Mouse (Mus musculus) lung, embryonic 14.5 days (tissue): ENCODE data around the gene Dennd6b. TPM values are rescaled to one million over a fixed set of nuclear protein-coding genes. Genes with fewer than 3 reads are reported as not detected.

Experiments used
- ATAC-seq: fragments of 200-750 bp; cut with Nextera tagmentation; 2 replicates; pipeline ENCODE4 v1.8.0; 2017; ENCODE audit warnings: mild to moderate bottlenecking, moderate TSS enrichment, moderate library complexity; ENCODE audit not compliant: insufficient read depth
- DNase-seq: peaks from one replicate; pipeline ENCODE4 v3.0.0-alpha.2; 2015
- H3K27ac ChIP-seq: fragments of 300-500 bp; sonication (generic); 2 replicates; pipeline ENCODE4 v1.5.1; 2014; ENCODE audit warnings: low read depth, mild to moderate bottlenecking, moderate library complexity
- H3K27me3 ChIP-seq: fragments of 300-500 bp; sonication (generic); 2 replicates; pipeline ENCODE4 v1.6.1; 2014; ENCODE audit warnings: low read length, control low read depth; ENCODE audit not compliant: insufficient read depth
- H3K36me3 ChIP-seq: fragments of 300-500 bp; sonication (generic); 2 replicates; pipeline ENCODE4 v1.6.1; 2014; ENCODE audit warnings: control low read depth; ENCODE audit not compliant: insufficient read depth
- H3K4me1 ChIP-seq: fragments of 300-500 bp; sonication (generic); 2 replicates; pipeline ENCODE4 v1.6.1; 2014; ENCODE audit warnings: antibody characterized with exemption, control low read depth; ENCODE audit not compliant: insufficient read depth
- H3K4me2 ChIP-seq: fragments of 300-500 bp; sonication (generic); 2 replicates; pipeline ENCODE4 v1.6.1; 2014; ENCODE audit warnings: mild to moderate bottlenecking
- H3K4me3 ChIP-seq: fragments of 300-500 bp; sonication (generic); 2 replicates; pipeline ENCODE4 v1.5.1; 2014; ENCODE audit warnings: low read depth, low read length
- H3K9ac ChIP-seq: fragments of 300-500 bp; sonication (generic); 2 replicates; pipeline ENCODE4 v1.6.1; 2014
- H3K9me3 ChIP-seq: fragments of 300-500 bp; sonication (generic); 2 replicates; pipeline ENCODE4 v1.6.1; 2016; ENCODE audit warnings: low read depth, low read length, control low read depth
- CTCF ChIP-seq: IDR thresholded peaks from 2 replicates; pipeline ENCODE4 v1.5.1; 2016; ENCODE audit warnings: antibody characterized with exemption, low read depth
- WGBS: fragments of 180-500 bp; shearing (Covaris S2); extraction: QIAGEN DNeasy Blood & Tissue Kit; methylation state at CpG from one replicate; pipeline ENCODE4 v1.1.7; 2014; 5-methylcytosine and 5-hydroxymethylcytosine counted together
- microRNA-seq: library from miRNA; unstranded; fragments of <30 nt; microRNA quantifications from one replicate; pipeline ENCODE4, GENCODE M21; 2016; ENCODE audit warnings: borderline number of aligned reads
- polyA plus RNA-seq: library from polyadenylated mRNA; unstranded; fragments of >200 nt; fragmentation: Nextera tagmentation; extraction: Ambion mirVana; gene quantifications from 2 replicates; pipeline ENCODE4 v1.2.1, GENCODE M21; 2014

The Dennd6b gene
- polyA plus RNA-seq, 1 experiment from 2014 or later, result 11.0 TPM

- H3K36me3 ChIP-seq, result no peaks in the 10 kb centered on the region
- H3K4me3 ChIP-seq, result no peak overlapping the region
- 10% methylated on average over 5 of the region's 5 CpGs for WGBS
- H3K4me1 ChIP-seq, result peaks cover 2% of the 10 kb centered on the region
- H3K4me2 ChIP-seq, result peak overlapping the region; percentile 88; the same call in 1 of the 2 replicates
- H3K9ac ChIP-seq, result no peak overlapping the region
- DNase-seq (no peak), ATAC-seq (no peak)
- TF ChIP-seq CTCF, result no peak
- H3K27ac ChIP-seq, result no peak overlapping the region
- H3K9me3 ChIP-seq, result no peaks in the 10 kb centered on the region
- H3K27me3 ChIP-seq, result peaks cover 54% of the 10 kb centered on the region
Observed at GRCm38 (mm10) chr15:89141443-89141842, 54.9 kb downstream of the Dennd6b start.

GRCm38 (mm10) chr15:89140659-89141252 is 55.5 kb downstream of the Dennd6b start, which contains the start of gene Mapk12:
Mapk12 (minus strand) TSS chr15:89140703.
- TF ChIP-seq CTCF, result no peak
- Histone ChIP-seq H3K9me3 (no peaks in the 10 kb centered on the region), H3K27me3 (peaks cover 47% of the 10 kb centered on the region), H3K4me2 (peak within 1 kb of the TSS; percentile 88), H3K4me1 (0 out of 2 replicates have a peak, but pooled peaks cover 2% of the 10 kb centered on the region), H3K27ac (no peak within 1 kb of the TSS), H3K4me3 (peak within 1 kb of the TSS; percentile 53), H3K36me3 (no peaks in the 10 kb centered on the region), H3K9ac (peak within 1 kb of the TSS; percentile 58)
- 2% methylated on average over 21 of the region's 21 CpGs for WGBS
- peak; percentile 49 for DNase-seq
- peak; percentile 67 for ATAC-seq

DNA sequence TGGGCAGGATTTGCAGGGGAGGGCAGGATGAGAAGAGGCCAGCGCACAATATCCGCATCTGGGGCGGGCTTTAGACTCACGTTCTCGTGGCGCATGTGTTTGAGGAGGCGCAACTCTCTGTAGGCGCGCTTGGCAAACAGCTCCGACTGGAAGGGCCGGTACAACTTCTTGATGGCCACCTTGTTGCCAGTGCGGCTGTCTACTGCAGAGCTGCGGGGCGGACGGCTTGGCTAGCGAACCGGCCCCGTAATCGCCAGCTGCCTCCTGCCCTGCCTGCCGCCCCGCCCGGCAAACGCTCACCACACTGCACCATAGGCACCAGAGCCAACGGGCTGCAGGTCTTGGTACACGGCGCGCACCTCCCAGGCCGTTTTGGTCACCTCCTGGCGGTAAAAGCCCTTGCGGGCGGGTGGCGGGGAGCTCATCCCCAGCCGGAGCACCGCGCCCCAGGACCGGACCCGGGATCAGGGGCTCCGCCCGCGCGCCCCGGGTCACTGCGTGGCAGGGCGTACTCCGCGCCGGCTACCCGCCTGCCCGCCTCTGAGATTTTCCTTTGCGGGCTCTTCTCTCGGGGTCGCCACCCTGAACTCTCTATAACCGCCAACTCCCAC is 56.1 kb downstream of the Dennd6b start:
- WGBS, result under 1% methylated on average over 52 of the region's 53 CpGs
- no peaks in the 10 kb centered on the region for H3K36me3 ChIP-seq
- no peaks in the 10 kb centered on the region for H3K9me3 ChIP-seq
- 0 out of 2 replicates have a peak, but pooled peaks cover 2% of the 10 kb centered on the region for H3K4me1 ChIP-seq
- H3K27ac ChIP-seq, result no peak overlapping the region
- peaks cover 41% of the 10 kb centered on the region for H3K27me3 ChIP-seq
- DNase-seq, result peak; percentile 65
- H3K4me2 ChIP-seq, result peak overlapping the region; percentile 88
- ATAC-seq, result peak; percentile 45
- no peak for TF ChIP-seq CTCF
- H3K4me3 ChIP-seq, result peak overlapping the region; percentile 53
- peak overlapping the region; percentile 58 for H3K9ac ChIP-seq

DNA sequence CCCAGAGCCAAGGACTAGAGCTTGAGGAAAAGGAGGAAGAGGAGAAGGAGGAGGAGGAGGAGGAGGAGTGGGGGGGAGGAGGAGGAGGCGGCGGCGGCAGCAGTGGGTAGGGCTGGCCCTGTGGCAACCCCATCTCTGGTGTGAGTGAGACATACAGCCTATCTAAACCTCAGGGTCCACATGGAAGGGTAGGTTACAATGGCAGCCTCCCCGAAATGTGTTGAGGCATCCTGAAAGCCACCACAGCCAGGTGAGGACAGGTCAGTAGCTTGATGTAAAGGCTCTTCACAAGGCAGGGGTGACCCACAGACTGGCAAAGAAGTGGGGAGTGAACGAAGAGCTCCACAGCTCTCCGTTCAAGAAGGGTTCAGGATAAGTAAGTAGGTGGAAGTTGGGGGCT is 57.8 kb downstream of the Dennd6b start:
- 87% methylated on average over 6 of the region's 6 CpGs for WGBS
- Histone ChIP-seq H3K27ac (no peak overlapping the region), H3K27me3 (peaks cover 37% of the 10 kb centered on the region), H3K36me3 (no peaks in the 10 kb centered on the region), H3K9me3 (no peaks in the 10 kb centered on the region), H3K4me2 (no peak overlapping the region), H3K4me3 (no peak overlapping the region), H3K4me1 (0 out of 2 replicates have a peak, but pooled peaks cover 2% of the 10 kb centered on the region), H3K9ac (no peak overlapping the region)
- no peak for DNase-seq
- no peak for ATAC-seq
- no peak for TF ChIP-seq CTCF

DNA sequence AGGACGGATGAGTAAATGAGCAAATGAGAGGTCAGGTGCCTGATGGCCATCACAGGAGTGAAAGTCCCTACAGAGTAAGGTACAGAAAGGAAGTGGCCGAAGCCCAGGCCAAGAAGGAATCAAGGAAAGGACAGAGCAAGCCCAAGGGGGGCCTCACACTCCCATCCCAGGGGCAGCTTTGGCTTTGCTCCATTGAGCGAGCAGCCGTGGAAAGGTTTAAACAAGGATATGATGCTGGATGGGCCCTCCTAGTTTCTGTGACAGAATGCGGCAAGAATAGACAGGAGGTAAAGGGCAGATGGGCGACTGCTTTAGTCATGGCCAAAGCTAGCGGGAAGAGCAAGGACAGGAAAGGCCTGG is 58.3 kb downstream of the Dennd6b start:
- H3K9me3 ChIP-seq, result no peaks in the 10 kb centered on the region
- ATAC-seq, result no peak
- no peak overlapping the region for H3K4me2 ChIP-seq
- peaks cover 37% of the 10 kb centered on the region for H3K27me3 ChIP-seq
- H3K4me1 ChIP-seq, result 0 out of 2 replicates have a peak, but pooled peaks cover 2% of the 10 kb centered on the region
- 78% methylated on average over 7 of the region's 7 CpGs for WGBS
- no peaks in the 10 kb centered on the region for H3K36me3 ChIP-seq
- no peak overlapping the region for H3K4me3 ChIP-seq
- TF ChIP-seq CTCF, result no peak
- H3K9ac ChIP-seq, result no peak overlapping the region
- no peak overlapping the region for H3K27ac ChIP-seq
- no peak for DNase-seq

GRCm38 (mm10) chr15:89137378-89138045 is 58.8 kb downstream of the Dennd6b start:
- no peak overlapping the region for H3K4me3 ChIP-seq
- no peak overlapping the region for H3K4me2 ChIP-seq
- no peaks in the 10 kb centered on the region for H3K36me3 ChIP-seq
- no peaks in the 10 kb centered on the region for H3K9me3 ChIP-seq
- H3K27me3 ChIP-seq, result peaks cover 37% of the 10 kb centered on the region
- no peak for DNase-seq
- TF ChIP-seq CTCF, result no peak
- no peak overlapping the region for H3K27ac ChIP-seq
- WGBS, result 68% methylated on average over 11 of the region's 11 CpGs
- no peak overlapping the region for H3K9ac ChIP-seq
- 0 out of 2 replicates have a peak, but pooled peaks cover 2% of the 10 kb centered on the region for H3K4me1 ChIP-seq
- no peak for ATAC-seq

- Histone ChIP-seq H3K9me3 (no peaks in the 10 kb centered on the region), H3K9ac (no peak overlapping the region), H3K27me3 (peaks cover 31% of the 10 kb centered on the region), H3K4me3 (no peak overlapping the region), H3K27ac (no peak overlapping the region), H3K4me1 (0 out of 2 replicates have a peak, but pooled peaks cover 2% of the 10 kb centered on the region), H3K4me2 (no peak overlapping the region), H3K36me3 (no peaks in the 10 kb centered on the region)
- WGBS, result 92% methylated on average over 4 of the region's 5 CpGs
- DNase-seq (no peak), ATAC-seq (no peak)
- no peak for TF ChIP-seq CTCF
Observed at GRCm38 (mm10) chr15:89136461-89137155, 59.7 kb downstream of the Dennd6b start.

Small RNA genes lying within 50 kb of the gene (microRNA-seq; reads per million reads assigned to microRNA genes)
- gene Mir6958 (1.4 reads per million), gene Mir7118 (0.71 reads per million)

Other genes with a start within 250 kb of the Dennd6b start
- gene Ttll8, start 242.1 kb downstream of the Dennd6b start, polyA plus RNA-seq, result not detected in 2 replicates
- gene Mlc1, start 217.5 kb downstream of the Dennd6b start, polyA plus RNA-seq, result not detected in 2 replicates
- 0.89 TPM in 1 of 2 replicates, not detected in the other for gene Mov10l1, start 213.6 kb downstream of the Dennd6b start, polyA plus RNA-seq
- gene Panx2, start 136.8 kb downstream of the Dennd6b start, polyA plus RNA-seq, result 0.22 and 0.34 TPM in 2 replicates
- 48.6 and 51.6 TPM in 2 replicates for gene Trabd, start 121.4 kb downstream of the Dennd6b start, polyA plus RNA-seq
- 18.7 and 21.5 TPM in 2 replicates for gene Selenoo, start 107.4 kb downstream of the Dennd6b start, polyA plus RNA-seq
- 18.4 and 19.8 TPM in 2 replicates for gene Tubgcp6, start 73.4 kb downstream of the Dennd6b start, polyA plus RNA-seq
- gene Hdac10, start 67.8 kb downstream of the Dennd6b start, polyA plus RNA-seq, result 18.8 and 19.7 TPM in 2 replicates
- 11.4 and 11.9 TPM in 2 replicates for gene Mapk12, start 55.8 kb downstream of the Dennd6b start, polyA plus RNA-seq
- 11.3 and 13.3 TPM in 2 replicates for gene Mapk11, start 46.9 kb downstream of the Dennd6b start, polyA plus RNA-seq
- gene Plxnb2, start 15.7 kb downstream of the Dennd6b start, polyA plus RNA-seq, result 149 and 156 TPM in 2 replicates
- 25.6 and 27.8 TPM in 2 replicates for gene Ppp6r2, start 15.1 kb upstream of the Dennd6b start, polyA plus RNA-seq
- gene Sbf1, start 118.8 kb upstream of the Dennd6b start, polyA plus RNA-seq, result 56.5 and 71.3 TPM in 2 replicates
- gene Adm2, start 126.2 kb upstream of the Dennd6b start, polyA plus RNA-seq, result 0.33 and 0.53 TPM in 2 replicates
- gene Miox, start 137.9 kb upstream of the Dennd6b start, polyA plus RNA-seq, result not detected in 2 replicates
- gene Lmf2, start 159.2 kb upstream of the Dennd6b start, polyA plus RNA-seq, result 59.1 and 63.7 TPM in 2 replicates
- gene Ncaph2, start 159.2 kb upstream of the Dennd6b start, polyA plus RNA-seq, result 157 and 168 TPM in 2 replicates
- gene Sco2, start 177.3 kb upstream of the Dennd6b start, polyA plus RNA-seq, result 4.5 and 7.5 TPM in 2 replicates
- gene Tymp, start 180.5 kb upstream of the Dennd6b start, polyA plus RNA-seq, result 0.96 and 1.5 TPM in 2 replicates
- gene Odf3b, start 182.8 kb upstream of the Dennd6b start, polyA plus RNA-seq, result 1.1 and 1.3 TPM in 2 replicates
- gene Klhdc7b, start 188.4 kb upstream of the Dennd6b start, polyA plus RNA-seq, result not detected in 2 replicates
- not detected in 2 replicates for gene Syce3, start 214.0 kb upstream of the Dennd6b start, polyA plus RNA-seq
- gene Cpt1b, start 229.4 kb upstream of the Dennd6b start, polyA plus RNA-seq, result 0.54 and 2.3 TPM in 2 replicates
- 1.9 and 3.0 TPM in 2 replicates for gene C730034F03Rik, start 233.1 kb upstream of the Dennd6b start, polyA plus RNA-seq
- gene Gm44502, start 233.2 kb upstream of the Dennd6b start, polyA plus RNA-seq, result 0.15 TPM in 1 of 2 replicates, not detected in the other
- 45.9 and 48.3 TPM in 2 replicates for gene Chkb, start 233.4 kb upstream of the Dennd6b start, polyA plus RNA-seq